Mouse (Mus musculus): Measurements from ENCODE around the gene AI837181.

The AI837181 gene

DNA sequence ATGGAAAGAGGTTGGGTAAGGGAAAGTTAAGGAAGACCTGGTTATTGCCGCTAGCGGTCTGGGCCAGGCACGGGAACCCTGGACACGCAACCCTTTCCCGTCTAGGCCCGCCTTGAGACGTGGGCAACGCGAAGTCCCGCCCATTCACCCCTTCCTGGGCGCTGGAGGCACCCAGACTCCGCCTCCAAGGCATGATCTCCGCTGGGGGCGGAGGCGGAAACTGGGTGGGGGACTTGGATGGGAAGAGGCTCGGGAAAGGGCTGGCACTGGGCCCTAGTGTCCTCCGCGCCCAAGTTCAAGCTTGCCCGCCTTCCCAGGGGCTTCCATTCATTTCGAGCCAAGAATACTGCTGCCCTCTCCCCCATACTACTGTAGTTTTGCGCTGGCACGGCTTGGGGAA lies 48.8 kb downstream of the AI837181 start, which contains the start of gene Efemp2:
Gene Efemp2 (plus strand): TSS at position 235 of the 400 bp plus-strand sequence.
- DNase-seq (ENCODE audit: low spot score): peak; percentile 71

DNA sequence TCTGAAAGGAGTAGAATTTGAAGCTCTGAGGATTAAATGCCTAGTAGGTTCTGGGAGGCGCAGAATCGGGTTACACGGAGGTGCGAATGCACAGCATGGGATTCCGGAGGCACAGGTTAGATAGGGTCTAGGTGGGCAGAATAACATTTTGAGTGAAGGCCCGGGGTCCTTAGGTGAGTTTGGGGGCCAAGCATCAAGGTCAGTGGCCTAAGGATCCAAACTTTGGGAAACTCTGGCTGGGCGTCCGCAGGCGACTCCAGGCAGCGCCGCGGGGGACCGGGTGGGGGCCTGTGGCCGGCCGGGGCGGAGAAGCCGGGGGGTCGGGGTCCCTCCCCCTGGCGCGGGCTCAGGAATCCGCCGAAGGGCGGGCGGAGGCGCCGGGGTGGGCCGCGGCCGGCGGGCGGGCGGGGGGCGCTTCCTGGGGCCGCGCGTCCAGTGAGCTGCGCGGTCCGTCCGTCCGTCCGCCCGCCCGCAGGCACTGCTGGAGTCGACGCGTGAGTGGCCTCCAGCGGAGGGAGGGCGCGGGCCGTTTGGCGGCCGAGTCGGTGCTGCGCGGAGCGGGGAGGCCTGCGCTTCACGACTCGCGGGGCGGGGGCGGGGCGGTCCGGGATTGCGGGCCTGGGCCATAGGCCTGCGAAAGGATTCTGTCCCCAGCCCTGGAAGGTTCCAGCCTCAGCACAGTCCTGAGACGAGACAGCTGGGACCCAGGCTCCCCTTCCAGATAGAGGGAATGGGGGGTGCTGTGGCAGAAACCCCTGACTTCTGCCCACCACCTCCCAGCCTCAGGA lies 49.5 kb downstream of the AI837181 start:
- no peak for DNase-seq (ENCODE audit: low spot score)

DNA sequence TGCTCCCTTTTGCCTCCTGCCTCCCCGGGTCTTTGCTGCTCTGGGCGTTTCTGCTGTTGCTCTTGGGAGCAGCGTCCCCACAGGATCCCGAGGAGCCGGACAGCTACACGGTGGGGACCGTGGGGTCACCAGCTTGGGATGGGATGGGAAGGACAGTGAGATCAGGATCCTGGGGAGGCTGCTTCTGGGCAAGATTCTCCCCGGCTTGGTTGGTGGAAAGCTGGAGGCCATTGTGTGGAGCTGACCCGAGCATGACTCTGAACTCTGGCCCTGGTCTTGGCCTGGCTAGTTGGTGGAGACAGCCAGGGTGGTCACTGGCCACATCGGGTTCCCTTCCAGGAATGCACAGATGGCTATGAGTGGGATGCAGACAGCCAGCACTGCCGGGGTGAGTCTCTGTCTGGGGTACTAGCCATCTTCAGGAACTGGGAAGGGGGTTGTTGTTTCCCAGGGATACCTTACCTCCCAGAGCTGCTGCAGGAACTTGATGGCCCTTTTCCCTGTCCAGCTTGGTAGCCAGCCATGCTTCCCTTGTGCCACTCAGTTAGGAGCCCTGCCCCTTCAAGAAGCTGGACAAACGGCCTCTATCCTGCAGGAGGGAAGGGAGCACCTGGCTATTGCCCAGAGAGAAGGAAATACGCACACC lies 50.2 kb downstream of the AI837181 start:
- no peak for DNase-seq (ENCODE audit: low spot score)
